In the genomic region with DNA sequence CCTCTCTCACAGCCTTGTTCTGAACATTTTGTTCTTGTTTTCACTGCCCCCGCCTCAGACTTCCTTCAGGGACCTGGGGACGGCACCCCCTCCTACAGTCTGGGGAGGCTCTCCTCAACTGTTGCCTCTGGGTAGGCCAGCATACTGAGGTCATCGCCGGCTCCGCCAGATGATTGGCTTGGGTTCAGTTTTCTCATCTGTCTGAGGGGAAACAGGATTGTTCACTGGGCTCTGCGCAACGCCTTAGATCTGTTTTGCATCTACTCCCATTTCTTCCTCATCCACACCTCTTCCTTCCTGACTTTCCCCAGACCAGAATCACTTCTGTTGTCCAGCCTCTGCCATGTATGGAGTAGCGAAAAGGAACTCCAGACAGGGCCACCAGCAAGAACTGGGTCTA, we compare ENCODE assay signal across 15 mouse cellular contexts. TPM values are rescaled to one million over a fixed set of nuclear protein-coding genes. Genes with fewer than 3 reads are reported as not detected.
DNase-seq lines count a peak whose midpoint lies in the region; ATAC-seq and TF ChIP-seq lines count a peak whose summit lies in the region.
"Had no signal": no experiment of that assay in that cellular context is flagged by ENCODE, and none has a peak within 500 bp of the region (broad histone marks: within the 10 kb centered on the region; RNA-seq: fewer than 3 reads in every experiment).

No protein-coding gene starts in this region.

- no peaks in the 10 kb centered on the region for H3K79me2 ChIP-seq in heart, adult 2 months (replicated peaks; ENCODE audit: control insufficient read depth, insufficient read depth, low read length)

- no peaks in the 10 kb centered on the region for H3K36me3 ChIP-seq in heart, adult 2 months (ENCODE audit: control insufficient read depth, insufficient read depth, low read length)
- no peaks in the 10 kb centered on the region for H3K36me3 ChIP-seq in stomach, embryonic 16.5 days (ENCODE audit: control insufficient read depth, insufficient read depth, low read length)

- 0 out of 2 replicates have a peak, but pooled peaks have one; percentile 49 for TF ChIP-seq EP300 in heart, adult 2 months (IDR thresholded peaks at IDR 0.05; ENCODE audit: insufficient read depth, low read depth, low read length)

- H3K27me3 ChIP-seq in heart, adult 2 months (ENCODE audit: control insufficient read depth, insufficient read depth, low read length): no peaks in the 10 kb centered on the region
- H3K27me3 ChIP-seq in stomach, embryonic 16.5 days (ENCODE audit: control insufficient read depth, insufficient read depth, low read length): no peaks in the 10 kb centered on the region

- no peak overlapping the region for H3K4me3 ChIP-seq in heart, adult 2 months
- no peak overlapping the region for H3K4me3 ChIP-seq in stomach, embryonic 16.5 days (replicated peaks; ENCODE audit: low read length)

- no peak for TF ChIP-seq CTCF in heart, adult 2 months (IDR thresholded peaks at IDR 0.05)

- intact Hi-C loops in heart, adult 2 months (cut with DNase I): no loop called here
- intact Hi-C loops in heart, postnatal 14 days (cut with DNase I): no loop called here

- ATAC-seq in stomach, embryonic 16.5 days (ENCODE audit: insufficient read depth, low FRiP score): 0 out of 2 replicates have a peak, but pooled peaks have one; percentile 23

- H3K9me3 ChIP-seq in stomach, embryonic 16.5 days (replicated peaks; ENCODE audit: control insufficient read depth, low read length): no peaks in the 10 kb centered on the region

- no peak overlapping the region for H3K9ac ChIP-seq in heart, adult 2 months (ENCODE audit: low read depth, low read length)
- no peak overlapping the region for H3K9ac ChIP-seq in stomach, embryonic 16.5 days (ENCODE audit: low read length)

- TF ChIP-seq POLR2A in heart, adult 2 months (IDR thresholded peaks at IDR 0.05; ENCODE audit: insufficient read depth, low read depth, low read length): peak; percentile 56

- peaks cover 2% of the 10 kb centered on the region; the same call in 1 of the 2 replicates for H3K4me1 ChIP-seq in heart, adult 2 months (ENCODE audit: control insufficient read depth, insufficient read depth, low read length)
- no peaks in the 10 kb centered on the region for H3K4me1 ChIP-seq in stomach, embryonic 16.5 days (ENCODE audit: control insufficient read depth, insufficient read depth, low read length)

- H3K4me2 ChIP-seq in stomach, embryonic 16.5 days (ENCODE audit: low read depth, low read length): no peak overlapping the region

- H3K27ac ChIP-seq in heart, adult 2 months: peak overlapping the region; percentile 48
- H3K27ac ChIP-seq in stomach, embryonic 16.5 days (ENCODE audit: low read length): no peak overlapping the region

- 32% methylated on average over 8 of the region's 8 CpGs for WGBS in heart, adult 2 months
- WGBS in stomach, embryonic 16.5 days: 67% methylated on average over 8 of the region's 8 CpGs

- DNase-seq in lung, adult 18-20 months: peak; percentile 28 to 36
- DNase-seq in lung, postnatal 14 days: no peak
- peak; percentile 75 to 85 for DNase-seq in heart, adult 2 months
- peak; percentile 79 for DNase-seq in heart, postnatal 14 days
- DNase-seq in cerebellum, postnatal 36 days: no peak
- no peak for DNase-seq in kidney, adult 18-20 months
- DNase-seq in cerebellum, adult 11 months: no peak
- DNase-seq: cerebellum, postnatal 10 days; kidney, postnatal 10 days; liver; right cerebral cortex, postnatal 25 days had no signal

RNA-seq across cellular contexts. Expression of a gene that starts 2.8 kb away (rescaled TPM):
- total RNA-seq in heart, adult 2 months (2021): 10 to 100 TPM; 20.5 to 22.4 TPM
- polyA plus RNA-seq in heart, adult 2 months (2012; rRNA removed): 113 and 156 TPM in 2 replicates
- 10 to 100 TPM; 82.5 to 86.0 TPM for total RNA-seq in heart, postnatal 14 days (2021)
- polyA plus RNA-seq in stomach, embryonic 16.5 days (2015; fragmentation: Nextera tagmentation; extraction: Ambion mirVana): 86.4 and 115 TPM in 2 replicates
- total RNA-seq: megakaryocyte, adult 5-6 weeks; neutrophil, adult 5-6 weeks had no signal

RNA-seq across cellular contexts. Expression of a gene that starts 9.9 kb away (rescaled TPM):
- total RNA-seq in heart, adult 2 months (2021): not detected
- 0.04 and 0.12 TPM in 2 replicates for polyA plus RNA-seq in heart, adult 2 months (2012; rRNA removed)
- under 1 TPM in 1 of 2 experiments, not detected in 1; 0.20 TPM for total RNA-seq in heart, postnatal 14 days (2021)
- polyA plus RNA-seq in stomach, embryonic 16.5 days (2015; fragmentation: Nextera tagmentation; extraction: Ambion mirVana): 6.6 and 7.3 TPM in 2 replicates
- total RNA-seq: megakaryocyte, adult 5-6 weeks had no signal

RNA-seq across cellular contexts. Expression of a gene that starts 45.1 kb away (rescaled TPM):
- not detected for total RNA-seq in heart, adult 2 months (2021)
- not detected in 2 replicates for polyA plus RNA-seq in heart, adult 2 months (2012; rRNA removed)
- not detected for total RNA-seq in heart, postnatal 14 days (2021)
- 0.14 TPM in 1 of 2 replicates, not detected in the other for polyA plus RNA-seq in stomach, embryonic 16.5 days (2015; fragmentation: Nextera tagmentation; extraction: Ambion mirVana)
- total RNA-seq: layer of hippocampus, postnatal 25 days; megakaryocyte, adult 5-6 weeks had no signal

Comparison
In these comparisons a context has a peak if more than half of its experiments do, and no peak if none do; other contexts are left out.
1. DNase-seq: peak in lung, adult 18-20 months (2 of 2), heart, adult 2 months (2 of 2) and heart, postnatal 14 days (2 of 2); none in lung, postnatal 14 days (single experiment), cerebellum, postnatal 36 days (0 of 2), kidney, adult 18-20 months (single experiment) and cerebellum, adult 11 months (single experiment).